Mouse (Mus musculus) ES-E14 (cell line): ENCODE measurements around the gene Cdk19.

ENCODE experiments used
- CHD2 ChIP-seq: IDR thresholded peaks from 2 replicates; pipeline ENCODE4 v1.6.1; 2014; ENCODE audit warnings: mild to moderate bottlenecking, low read depth, low read length, inconsistent platforms
- HCFC1 ChIP-seq: IDR thresholded peaks from 2 replicates; pipeline ENCODE4 v1.6.1; 2012; ENCODE audit warnings: low read length, inconsistent platforms, borderline replicate concordance; ENCODE audit not compliant: insufficient read depth
- MAFK ChIP-seq: IDR thresholded peaks from 2 replicates; pipeline ENCODE4 v1.6.1; 2014; ENCODE audit warnings: mild to moderate bottlenecking, low read depth, low read length, inconsistent platforms; ENCODE audit not compliant: insufficient read depth
- ZNF384 ChIP-seq: IDR thresholded peaks from 2 replicates; pipeline ENCODE4 v1.6.1; 2012; ENCODE audit warnings: low read depth, low read length, inconsistent platforms

GRCm38 (mm10) chr10:40302140-40302985, 37.0 kb upstream of the Cdk19 start, which contains the start of gene Amd1:
- TF ChIP-seq CHD2 (peak; percentile 66), ZNF384 (no peak), HCFC1 (no peak), MAFK (no peak)
